Mouse (Mus musculus) layer of hippocampus, postnatal 14 days (tissue): ENCODE measurements around the gene Olfr536. TPM values are rescaled to one million over a fixed set of nuclear protein-coding genes. Genes with fewer than 3 reads are reported as not detected.
"Not testable (repeated sequence)": the region's sequence is repeated elsewhere in the genome, so short reads cannot be mapped to it uniquely, and the experiment has no call there.

Experiments used
- DNase-seq, 2 experiments: peaks; one replicate each; pipeline ENCODE4 v3.0.0; 2021 to 2022; ENCODE audit warnings: low spot score in 2 of 2, mixed read lengths in 1 of 2
- long read RNA-seq, 2 experiments: library from polyadenylated mRNA; stranded (forward); transcript quantifications; one replicate each; pipeline ENCODE4 v2.0.0; 2021
- total RNA-seq, 2 experiments: library from RNA; stranded (reverse); gene quantifications; 2 replicates each; pipeline ENCODE4 v1.2.3; 2021

Olfr536 gene
- total RNA-seq, result not detected
- long read RNA-seq, experiment 1, result 0 reads
- long read RNA-seq, experiment 2, result 0 reads

GRCm38 (mm10) chr7:140507346-140508021 is at the start of gene Olfr536:
TSS of gene Olfr536 (minus strand) at chr7:140507396.
- peak; percentile 31 to 63 for DNase-seq

DNA sequence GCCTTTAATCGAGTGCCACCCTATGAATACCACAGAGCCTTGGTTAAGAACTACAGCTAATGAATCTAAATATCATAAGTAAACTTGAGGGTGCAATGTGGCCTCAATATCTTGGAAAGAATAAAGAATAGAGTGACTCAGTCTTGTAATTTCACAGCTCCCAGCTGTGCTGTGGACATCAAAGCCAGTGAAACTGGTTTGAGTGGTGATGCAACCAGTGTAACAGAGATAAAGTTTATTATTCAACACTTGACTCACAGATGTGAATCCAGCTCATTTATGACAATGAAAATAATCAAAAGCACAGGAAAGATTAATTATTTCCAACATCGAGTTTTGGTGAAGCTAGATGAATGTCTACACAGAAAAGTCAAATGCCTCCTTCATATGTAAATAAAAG is 32.5 kb upstream of the Olfr536 start:
- DNase-seq, result no peak

- no peak for DNase-seq
Observed at GRCm38 (mm10) chr7:140494702-140495101, 12.5 kb downstream of the Olfr536 start.

GRCm38 (mm10) chr7:140494231-140494630 is 13.0 kb downstream of the Olfr536 start:
- no peak for DNase-seq

- peak in 1 of 2 experiments; percentile 40 for DNase-seq
Observed at GRCm38 (mm10) chr7:140488981-140489380, 18.2 kb downstream of the Olfr536 start.

- no peak for DNase-seq
Observed at GRCm38 (mm10) chr7:140483916-140484315, 23.3 kb downstream of the Olfr536 start, which contains the start of gene Olfr535. TSS of gene Olfr535 (plus strand) at chr7:140484216.

DNA sequence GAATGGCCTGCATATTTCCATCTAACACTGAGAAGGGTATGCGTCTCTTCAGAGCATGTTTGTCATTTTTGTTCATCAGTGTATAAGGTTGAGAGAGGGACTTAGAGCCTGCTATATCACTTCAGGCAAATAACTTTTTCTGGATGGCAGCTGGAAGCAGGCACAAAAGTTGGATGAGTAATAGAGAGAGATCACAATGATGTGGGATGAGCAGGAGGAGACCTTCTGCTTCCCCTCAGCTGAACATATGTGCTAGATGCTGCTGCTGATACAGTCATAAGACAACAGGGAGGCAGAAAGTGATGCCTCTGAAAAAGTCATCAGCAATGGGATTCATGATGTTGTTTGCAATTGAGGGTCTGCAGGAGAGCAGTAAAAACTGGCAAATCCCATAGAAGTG is 28.5 kb downstream of the Olfr536 start:
- DNase-seq, result peak; percentile 39 to 79

GRCm38 (mm10) chr7:140477886-140478285 is 29.3 kb downstream of the Olfr536 start:
- no peak for DNase-seq

DNA sequence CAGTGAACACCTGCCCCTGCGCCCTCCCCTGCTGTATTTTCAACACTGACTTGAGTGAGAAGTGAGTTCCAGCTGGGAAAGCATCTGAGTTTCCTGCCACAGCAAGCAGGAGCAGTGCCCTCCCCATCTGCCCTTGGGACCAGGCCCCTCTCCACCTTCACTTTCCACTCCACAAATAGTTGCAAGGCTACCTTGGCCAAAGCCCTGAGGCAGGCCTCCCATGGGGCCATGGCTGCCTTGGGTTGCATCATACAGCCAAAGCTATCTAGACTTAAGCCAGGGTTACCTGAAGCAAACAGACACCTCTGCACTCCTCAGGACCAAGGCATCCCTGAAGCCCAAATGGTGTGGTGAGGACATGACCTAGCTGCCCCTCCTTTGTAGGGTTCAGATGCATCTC is 44.1 kb downstream of the Olfr536 start, which contains the start of gene Olfr533:
TSS of gene Olfr533 (plus strand) at position 301 of the 400 bp plus-strand sequence.
- not testable (repeated sequence) for DNase-seq

Other genes starting within 250 kb of the Olfr536 start
- gene Olfr525, start 186.5 kb downstream of the Olfr536 start, total RNA-seq, result not detected
- gene Olfr527, start 173.4 kb downstream of the Olfr536 start, total RNA-seq, result not detected
- gene Olfr60, start 145.7 kb downstream of the Olfr536 start, total RNA-seq, result not detected
- gene Olfr530, start 131.1 kb downstream of the Olfr536 start, total RNA-seq, result not detected
- gene Olfr531, start 104.5 kb downstream of the Olfr536 start, total RNA-seq, result not detected
- gene Olfr532, start 85.8 kb downstream of the Olfr536 start, total RNA-seq, result not detected
- not detected for gene Olfr533, start 44.0 kb downstream of the Olfr536 start, total RNA-seq
- under 1 TPM; 0.12 to 0.23 TPM for gene Olfr535, start 23.2 kb downstream of the Olfr536 start, total RNA-seq
- gene Olfr538, start 60.5 kb upstream of the Olfr536 start, total RNA-seq, result not detected
- under 1 TPM; 0.09 to 0.14 TPM for gene Olfr46, start 93.9 kb upstream of the Olfr536 start, total RNA-seq
- not detected for gene Olfr61, start 121.6 kb upstream of the Olfr536 start, total RNA-seq
- gene Olfr53, start 139.1 kb upstream of the Olfr536 start, total RNA-seq, result not detected
- under 1 TPM; 0.14 to 0.74 TPM for gene Olfr539, start 152.5 kb upstream of the Olfr536 start, total RNA-seq
- under 1 TPM; 0.05 to 0.17 TPM for gene Olfr45, start 174.6 kb upstream of the Olfr536 start, total RNA-seq
- not detected for gene Olfr541, start 189.9 kb upstream of the Olfr536 start, total RNA-seq